Mouse (Mus musculus) splenic B cell, adult 2 months (primary cell): ENCODE measurements around the gene D430041D05Rik.
"Not testable (repeated sequence)": the region's sequence is repeated elsewhere in the genome, so short reads cannot be mapped to it uniquely, and the experiment has no call there.

Experiments used
- DNase-seq: peaks from one replicate; pipeline ENCODE4 v3.0.0-alpha.2; 2011; ENCODE audit warnings: low read depth, low spot score
- H3K27me3 ChIP-seq: 2 replicates; pipeline ENCODE4 v1.6.1; 2012; ENCODE audit warnings: mild to moderate bottlenecking, low read length, moderate library complexity, mixed read lengths; ENCODE audit not compliant: control insufficient read depth, poor library complexity, insufficient read depth, severe bottlenecking
- H3K36me3 ChIP-seq: 2 replicates; pipeline ENCODE4 v1.6.1; 2012; ENCODE audit warnings: mild to moderate bottlenecking, low read length, moderate library complexity, mixed read lengths; ENCODE audit not compliant: control insufficient read depth, poor library complexity, insufficient read depth, severe bottlenecking

The D430041D05Rik gene

DNA sequence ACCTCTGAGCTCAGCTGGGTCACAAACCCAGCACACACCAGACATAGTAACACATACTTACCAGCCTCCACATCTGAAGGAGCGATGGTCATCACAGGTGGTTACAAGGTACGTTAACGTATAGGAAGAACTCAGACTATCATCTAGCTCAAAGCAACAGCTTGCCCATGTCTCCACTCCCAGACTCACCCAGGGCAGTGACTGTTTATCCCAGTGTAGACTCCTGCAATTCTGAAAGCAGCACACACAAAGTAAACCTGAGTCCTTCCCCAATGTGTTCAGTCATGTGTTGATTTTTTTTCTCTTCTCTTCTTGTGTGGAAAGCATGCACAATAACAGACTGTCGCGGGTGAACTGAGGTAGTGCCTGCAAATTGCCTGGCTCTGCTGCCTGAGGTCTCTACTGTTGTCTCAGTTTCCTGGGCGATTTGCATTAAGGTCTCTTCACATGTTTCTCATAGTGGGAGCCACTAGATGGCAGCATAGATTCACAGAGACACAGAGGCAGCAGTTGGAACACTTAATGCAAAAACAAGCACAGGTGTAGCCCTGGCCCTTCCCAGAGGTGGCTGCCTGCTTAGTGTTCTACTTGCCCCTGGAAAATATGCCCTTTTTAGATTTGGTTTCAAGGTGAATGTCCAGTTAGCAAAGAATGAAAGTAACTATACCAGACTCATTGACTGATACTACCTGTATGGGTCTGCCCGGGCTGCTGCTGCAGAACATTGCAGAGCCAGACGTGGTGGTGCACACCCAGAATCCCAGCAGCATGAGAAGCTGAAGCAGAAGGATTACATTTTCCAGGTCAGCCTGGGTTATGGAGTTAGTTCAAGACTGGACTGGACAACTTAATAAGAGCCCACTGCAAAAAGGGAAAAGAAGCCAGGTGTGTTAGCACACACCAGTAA, 276.4 kb downstream of the D430041D05Rik start:
- no peaks in the 10 kb centered on the region for H3K36me3 ChIP-seq
- no peaks in the 10 kb centered on the region for H3K27me3 ChIP-seq
- DNase-seq = peak; percentile 79

GRCm38 (mm10) chr2:104133042-104133810, 277.6 kb downstream of the D430041D05Rik start:
- no peak for DNase-seq
- H3K36me3 ChIP-seq = no peaks in the 10 kb centered on the region
- H3K27me3 ChIP-seq = no peaks in the 10 kb centered on the region

GRCm38 (mm10) chr2:104132266-104132859, 278.4 kb downstream of the D430041D05Rik start:
- Histone ChIP-seq H3K36me3 (no peaks in the 10 kb centered on the region), H3K27me3 (no peaks in the 10 kb centered on the region)
- no peak for DNase-seq

- Histone ChIP-seq H3K27me3 (no peaks in the 10 kb centered on the region), H3K36me3 (no peaks in the 10 kb centered on the region)
- peak; percentile 37 for DNase-seq
These were observed 279.8 kb downstream of the D430041D05Rik start for GRCm38 (mm10) chr2:104130969-104131368.

DNA sequence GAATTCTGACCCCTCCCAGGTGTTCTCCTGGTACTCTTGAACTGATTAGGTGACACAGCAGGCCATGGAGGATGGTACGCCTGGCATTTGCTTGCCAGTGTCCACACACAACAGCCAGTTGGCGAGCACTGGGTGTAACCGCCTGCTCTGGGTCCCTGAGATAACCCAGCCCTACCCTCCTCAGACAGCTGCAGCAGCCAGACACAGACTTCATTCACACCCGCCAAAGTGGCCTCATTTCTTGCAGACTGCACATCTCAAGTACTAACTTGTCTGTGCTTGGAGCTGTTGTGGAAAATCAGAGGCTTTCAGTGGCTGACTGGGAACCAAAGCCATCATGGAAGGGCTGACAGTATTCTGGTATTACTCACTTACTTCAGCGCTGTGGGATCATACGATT, 280.6 kb downstream of the D430041D05Rik start:
- no peaks in the 10 kb centered on the region for H3K27me3 ChIP-seq
- H3K36me3 ChIP-seq = no peaks in the 10 kb centered on the region
- no peak for DNase-seq

- Histone ChIP-seq H3K36me3 (no peaks in the 10 kb centered on the region), H3K27me3 (no peaks in the 10 kb centered on the region)
- DNase-seq = no peak
These were observed 281.8 kb downstream of the D430041D05Rik start for GRCm38 (mm10) chr2:104128803-104129531.

- Histone ChIP-seq H3K36me3 (no peaks in the 10 kb centered on the region), H3K27me3 (no peaks in the 10 kb centered on the region)
- DNase-seq = no peak
These were observed 286.7 kb downstream of the D430041D05Rik start for GRCm38 (mm10) chr2:104124071-104124470.

- Histone ChIP-seq H3K27me3 (no peaks in the 10 kb centered on the region), H3K36me3 (no peaks in the 10 kb centered on the region)
- peak; percentile 8 for DNase-seq
These were observed 287.3 kb downstream of the D430041D05Rik start for GRCm38 (mm10) chr2:104123540-104123939.

DNA sequence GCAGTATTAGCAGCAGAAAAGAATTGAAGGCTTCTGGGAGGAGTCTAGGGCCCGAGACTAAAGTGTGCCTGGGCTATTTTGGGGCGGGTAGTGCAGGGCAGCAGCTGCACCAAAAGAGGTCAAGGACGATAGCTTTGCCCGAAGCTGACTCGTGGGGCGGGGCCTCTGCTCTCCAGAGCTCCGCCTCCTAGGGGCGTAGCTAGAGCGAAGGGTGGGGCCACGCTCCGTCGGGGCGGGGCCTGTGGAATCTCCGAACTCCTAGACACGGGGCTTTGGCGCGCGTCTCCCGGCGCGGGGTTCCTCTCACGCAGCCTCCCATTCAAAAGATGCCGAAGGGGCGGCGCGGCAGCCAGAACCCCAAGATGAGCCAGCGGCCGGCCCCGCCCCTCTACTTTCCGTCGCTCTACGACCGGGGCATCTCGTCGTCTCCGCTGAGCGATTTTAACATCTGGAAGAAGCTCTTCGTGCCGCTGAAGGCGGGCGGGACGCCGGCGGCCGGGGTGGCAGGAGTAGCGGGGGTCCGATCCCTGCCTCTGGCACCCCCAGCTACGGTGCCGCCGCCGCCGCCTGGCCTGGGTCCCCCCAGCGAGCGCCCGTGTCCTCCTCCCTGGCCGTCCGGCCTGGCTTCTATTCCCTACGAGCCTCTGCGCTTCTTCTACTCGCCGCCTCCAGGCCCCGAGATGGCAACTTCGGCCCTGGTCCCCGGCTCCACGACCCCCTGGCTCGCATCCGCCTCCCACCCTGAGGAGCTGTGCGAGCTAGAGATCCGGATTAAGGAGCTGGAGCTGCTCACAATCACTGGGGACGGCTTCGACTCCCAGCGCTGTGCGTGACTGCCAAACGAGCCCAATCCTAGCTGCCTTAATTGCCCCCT, 288.1 kb downstream of the D430041D05Rik start, which contains the start of gene A930018P22Rik:
Gene A930018P22Rik, plus strand, starts transcription at position 265 of the 874 bp plus-strand sequence.
- peak; percentile 79 for DNase-seq
- Histone ChIP-seq H3K27me3 (no peaks in the 10 kb centered on the region), H3K36me3 (no peaks in the 10 kb centered on the region)

DNA sequence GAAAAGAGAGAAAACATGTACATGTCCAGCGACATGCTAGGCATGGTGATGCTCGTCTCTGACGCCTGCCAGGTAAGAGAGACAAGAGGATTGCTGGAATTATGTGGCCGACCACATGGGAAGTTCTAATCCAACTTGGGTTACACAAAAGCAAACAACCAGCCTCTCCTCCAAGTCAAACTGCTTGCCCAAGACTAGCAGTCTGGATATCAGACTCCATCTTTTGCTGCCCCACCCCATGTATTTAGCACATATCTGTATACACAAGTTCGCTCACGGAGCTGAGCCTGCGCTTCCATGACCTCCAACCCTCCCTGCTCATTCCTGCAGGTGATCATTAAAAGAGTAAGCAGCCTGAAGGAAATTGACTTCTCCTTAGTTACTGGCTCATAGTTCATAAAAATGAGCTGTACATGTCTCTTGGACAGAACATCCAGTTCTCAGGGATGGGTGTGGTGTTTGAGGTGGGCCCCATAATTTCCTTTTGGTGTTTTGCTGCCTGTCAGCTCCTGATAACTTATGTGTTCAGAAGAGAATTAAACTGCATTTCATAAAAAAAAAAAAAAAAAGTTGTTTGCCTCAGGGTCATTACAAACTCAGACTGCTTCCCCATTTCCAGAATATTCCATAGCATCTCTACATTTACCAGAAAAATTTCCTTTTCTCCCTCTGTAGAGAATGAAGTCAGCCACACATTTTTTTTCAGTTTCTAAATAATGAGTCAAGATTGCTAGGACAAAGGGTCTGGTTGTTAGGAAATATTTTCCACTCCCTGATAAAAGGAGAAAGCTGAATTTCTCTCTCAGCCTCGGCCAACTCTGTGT, 288.9 kb downstream of the D430041D05Rik start:
- no peaks in the 10 kb centered on the region for H3K27me3 ChIP-seq
- no peaks in the 10 kb centered on the region for H3K36me3 ChIP-seq
- no peak for DNase-seq

- Histone ChIP-seq H3K36me3 (no peaks in the 10 kb centered on the region), H3K27me3 (no peaks in the 10 kb centered on the region)
- DNase-seq = no peak
These were observed 290.5 kb downstream of the D430041D05Rik start for GRCm38 (mm10) chr2:104120312-104120711.

- H3K27me3 ChIP-seq = no peaks in the 10 kb centered on the region
- H3K36me3 ChIP-seq = no peaks in the 10 kb centered on the region
- DNase-seq = no peak
These were observed 291.7 kb downstream of the D430041D05Rik start for GRCm38 (mm10) chr2:104119097-104119496.

- DNase-seq, H3K27me3 ChIP-seq: not testable (repeated sequence)
These were observed 293.6 kb downstream of the D430041D05Rik start for GRCm38 (mm10) chr2:104117173-104117572.

More at GRCm38 (mm10) chr2:104117173-104117572, 293.6 kb downstream of the D430041D05Rik start:
- not testable (repeated sequence) for H3K36me3 ChIP-seq
